8 mouse cellular contexts compared by ENCODE assay signal in the genomic region with DNA sequence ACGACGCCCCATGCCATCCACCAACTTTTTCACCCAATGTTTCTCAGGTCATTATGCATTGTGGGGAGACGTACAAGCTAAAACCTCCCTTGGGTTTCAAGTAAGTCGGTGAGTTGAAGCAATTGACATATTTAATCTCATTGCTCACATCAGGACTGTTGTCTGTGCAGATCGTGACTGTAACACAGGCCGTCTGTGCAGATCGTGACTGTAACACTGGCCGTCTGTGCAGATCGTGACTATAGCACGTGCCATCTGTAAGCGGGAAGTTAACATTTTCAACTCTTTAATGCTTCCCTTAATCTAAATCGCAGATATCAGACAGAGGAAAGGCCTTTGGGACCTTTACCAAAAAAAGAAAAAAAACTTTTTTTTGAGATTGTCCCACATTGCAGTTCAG. TPM values are rescaled to one million over a fixed set of nuclear protein-coding genes. Genes with fewer than 3 reads are reported as not detected.
A peak's percentile ranks its signal among the peaks of the same experiment; 100 is the strongest.
DNase-seq lines count a peak whose midpoint lies in the region; ATAC-seq lines count a peak whose summit lies in the region.

No protein-coding gene starts in this region.

- peak overlapping the region; percentile 75 for H3K4me2 ChIP-seq in hindbrain, embryonic 13.5 days
- peak overlapping the region; percentile 67 for H3K4me2 ChIP-seq in midbrain, embryonic 15.5 days

- H3K4me3 ChIP-seq in hindbrain, embryonic 13.5 days = peak overlapping the region; percentile 66
- H3K4me3 ChIP-seq in midbrain, embryonic 15.5 days = peak overlapping the region; percentile 89

- no peaks in the 10 kb centered on the region for H3K36me3 ChIP-seq in hindbrain, embryonic 13.5 days
- no peaks in the 10 kb centered on the region for H3K36me3 ChIP-seq in midbrain, embryonic 15.5 days (replicated peaks)

- H3K9ac ChIP-seq in hindbrain, embryonic 13.5 days = peak overlapping the region; percentile 90
- peak overlapping the region; percentile 84 for H3K9ac ChIP-seq in midbrain, embryonic 15.5 days

- no peak for ATAC-seq in hindbrain, embryonic 13.5 days (ENCODE audit: low FRiP score)
- ATAC-seq in midbrain, embryonic 15.5 days (replicated peaks) = no peak
- ATAC-seq in megakaryocyte progenitor cell, adult 5-6 weeks (replicated peaks; ENCODE audit: poor library complexity) = no peak

- peaks cover 30% of the 10 kb centered on the region for H3K4me1 ChIP-seq in hindbrain, embryonic 13.5 days (replicated peaks)
- H3K4me1 ChIP-seq in midbrain, embryonic 15.5 days = peaks cover 27% of the 10 kb centered on the region

- peak; percentile 16 for DNase-seq in kidney, adult 9 months
- no peak for DNase-seq in kidney, postnatal 36 days
- DNase-seq in adipocyte (ENCODE audit: low spot score) = peak; percentile 24
- no peak for DNase-seq in cerebellum, adult 8-10 months
- no peak for DNase-seq in frontal cortex, postnatal 14 days (ENCODE audit: low spot score in 2 of 2)

- WGBS in hindbrain, embryonic 13.5 days = 17% methylated on average over 12 of the region's 12 CpGs
- 16% methylated on average over 12 of the region's 12 CpGs for whole genome bisulfite sequencing in midbrain, embryonic 15.5 days

- peak overlapping the region; percentile 90 for H3K27ac ChIP-seq in hindbrain, embryonic 13.5 days
- H3K27ac ChIP-seq in midbrain, embryonic 15.5 days = peak overlapping the region; percentile 89

- no peaks in the 10 kb centered on the region for H3K27me3 ChIP-seq in hindbrain, embryonic 13.5 days
- H3K27me3 ChIP-seq in midbrain, embryonic 15.5 days (replicated peaks) = no peaks in the 10 kb centered on the region

- H3K9me3 ChIP-seq in hindbrain, embryonic 13.5 days = no peaks in the 10 kb centered on the region
- no peaks in the 10 kb centered on the region for H3K9me3 ChIP-seq in midbrain, embryonic 15.5 days

RNA-seq across cellular contexts. Expression of a gene that starts 0.5 kb away (rescaled TPM):
- 359 and 380 TPM in 2 replicates for polyA plus RNA-seq in hindbrain, embryonic 13.5 days (2015; fragmentation: Nextera tagmentation; extraction: Ambion mirVana)
- polyA plus RNA-seq in midbrain, embryonic 15.5 days (2015; fragmentation: Nextera tagmentation; extraction: Ambion mirVana) = 365 and 370 TPM in 2 replicates
- 303 and 339 TPM in 2 replicates for total RNA-seq in megakaryocyte progenitor cell, adult 5-6 weeks (2015)
- 449 and 454 TPM in 2 replicates for total RNA-seq in megakaryocyte progenitor cell, adult 5-6 weeks (2017)

RNA-seq across cellular contexts. Expression of a gene that starts 0.6 kb away (rescaled TPM):
- polyA plus RNA-seq in hindbrain, embryonic 13.5 days (2015; fragmentation: Nextera tagmentation; extraction: Ambion mirVana) = 0.22 and 0.38 TPM in 2 replicates
- 0.30 and 0.36 TPM in 2 replicates for polyA plus RNA-seq in midbrain, embryonic 15.5 days (2015; fragmentation: Nextera tagmentation; extraction: Ambion mirVana)
- 0.15 TPM in 1 of 2 replicates, not detected in the other for total RNA-seq in megakaryocyte progenitor cell, adult 5-6 weeks (2015)
- not detected in 2 replicates for total RNA-seq in megakaryocyte progenitor cell, adult 5-6 weeks (2017)

Comparison
In these comparisons a context has a peak if more than half of its experiments do, and no peak if none do; other contexts are left out.
1. DNase-seq: peak in kidney, adult 9 months (single experiment) and adipocyte (single experiment); none in kidney, postnatal 36 days (0 of 2), cerebellum, adult 8-10 months (single experiment) and frontal cortex, postnatal 14 days (0 of 2).